In the genomic region with DNA sequence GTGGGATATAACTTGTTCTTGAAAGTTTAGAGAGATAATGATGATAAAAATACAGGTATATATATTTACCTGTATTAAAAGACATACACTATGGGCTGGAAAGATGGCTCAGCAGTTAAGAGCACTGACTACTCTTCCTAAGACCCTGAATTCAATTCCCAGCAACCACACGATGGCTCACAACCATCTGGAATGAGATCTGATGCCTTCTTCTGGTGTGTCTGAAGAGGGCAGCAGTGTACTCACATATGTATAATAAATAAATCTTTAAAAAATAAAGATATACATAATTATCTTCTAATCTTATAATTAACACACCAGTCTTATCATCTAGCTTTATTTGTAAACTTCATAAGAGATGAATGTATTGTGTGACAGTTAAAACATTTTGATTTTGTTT, we compare ENCODE assay signal across 22 mouse cellular contexts. TPM values are rescaled to one million over a fixed set of nuclear protein-coding genes. Genes with fewer than 3 reads are reported as not detected.
DNase-seq lines count a peak whose midpoint lies in the region; ATAC-seq and TF ChIP-seq lines count a peak whose summit lies in the region.
"Had no signal": no experiment of that assay in that cellular context is flagged by ENCODE, and none has a peak within 500 bp of the region (broad histone marks: within the 10 kb centered on the region; RNA-seq: fewer than 3 reads in every experiment).

No protein-coding gene starts in this region.

- H3K27me3 ChIP-seq in forebrain, postnatal 0 days (ENCODE audit: insufficient read depth, low read length) = no peaks in the 10 kb centered on the region
- no peaks in the 10 kb centered on the region for H3K27me3 ChIP-seq in forebrain, embryonic 10.5 days (ENCODE audit: poor library complexity, severe bottlenecking)
- no peaks in the 10 kb centered on the region for H3K27me3 ChIP-seq in intestine, postnatal 0 days (replicated peaks; ENCODE audit: control insufficient read depth, insufficient read depth, low read length)
- no peaks in the 10 kb centered on the region for H3K27me3 ChIP-seq in intestine, embryonic 15.5 days (replicated peaks)
- H3K27me3 ChIP-seq in midbrain, postnatal 0 days (ENCODE audit: insufficient read depth, low read length) = no peaks in the 10 kb centered on the region
- H3K27me3 ChIP-seq in midbrain, embryonic 16.5 days (ENCODE audit: control insufficient read depth, insufficient read depth, low read depth, low read length) = no peaks in the 10 kb centered on the region
- H3K27me3 ChIP-seq: CH12.LX; embryonic facial prominence, embryonic 12.5 days; forebrain, embryonic 12.5 days; heart, embryonic 15.5 days; Patski had no signal

- H3K4me2 ChIP-seq in forebrain, postnatal 0 days (ENCODE audit: low read depth) = no peak overlapping the region
- no peak overlapping the region for H3K4me2 ChIP-seq in intestine, postnatal 0 days (replicated peaks; ENCODE audit: low read depth)
- H3K4me2 ChIP-seq in intestine, embryonic 15.5 days (replicated peaks) = no peak overlapping the region
- H3K4me2 ChIP-seq in midbrain, postnatal 0 days (ENCODE audit: low read depth, low read length, poor library complexity, severe bottlenecking) = no peak overlapping the region
- no peak overlapping the region for H3K4me2 ChIP-seq in midbrain, embryonic 16.5 days (ENCODE audit: low read length)
- H3K4me2 ChIP-seq: embryonic facial prominence, embryonic 12.5 days; forebrain, embryonic 12.5 days; heart, embryonic 11.5 days; heart, embryonic 15.5 days; hindbrain, embryonic 14.5 days had no signal

- no peak overlapping the region for H3K27ac ChIP-seq in forebrain, postnatal 0 days (ENCODE audit: low read depth, low read length)
- H3K27ac ChIP-seq in forebrain, embryonic 10.5 days = no peak overlapping the region
- no peak overlapping the region for H3K27ac ChIP-seq in intestine, postnatal 0 days (ENCODE audit: low read depth, low read length)
- H3K27ac ChIP-seq in intestine, embryonic 15.5 days = no peak overlapping the region
- H3K27ac ChIP-seq in midbrain, postnatal 0 days (ENCODE audit: low read depth, low read length) = no peak overlapping the region
- H3K27ac ChIP-seq in midbrain, embryonic 16.5 days (ENCODE audit: low read length) = no peak overlapping the region
- H3K27ac ChIP-seq: embryonic facial prominence, embryonic 12.5 days; forebrain, embryonic 12.5 days; heart, embryonic 15.5 days; hindbrain, embryonic 14.5 days had no signal

- no peaks in the 10 kb centered on the region for H3K9me3 ChIP-seq in forebrain, postnatal 0 days (ENCODE audit: low read length)
- H3K9me3 ChIP-seq in forebrain, embryonic 10.5 days = no peaks in the 10 kb centered on the region
- no peaks in the 10 kb centered on the region for H3K9me3 ChIP-seq in intestine, postnatal 0 days (ENCODE audit: control insufficient read depth)
- H3K9me3 ChIP-seq in intestine, embryonic 15.5 days = no peaks in the 10 kb centered on the region
- no peaks in the 10 kb centered on the region for H3K9me3 ChIP-seq in midbrain, postnatal 0 days (ENCODE audit: low read length)
- H3K9me3 ChIP-seq in midbrain, embryonic 16.5 days (replicated peaks; ENCODE audit: control insufficient read depth, low read length, poor library complexity, severe bottlenecking) = no peaks in the 10 kb centered on the region
- H3K9me3 ChIP-seq: embryonic facial prominence, embryonic 12.5 days; forebrain, embryonic 12.5 days; heart, embryonic 15.5 days had no signal

- peak; percentile 53 for TF ChIP-seq CTCF in forebrain, postnatal 0 days (IDR thresholded peaks at IDR 0.05; ENCODE audit: low read depth)
- TF ChIP-seq CTCF in intestine, postnatal 0 days (IDR thresholded peaks at IDR 0.05; ENCODE audit: low read depth) = peak; percentile 25; the same call in 1 of the 2 replicates
- TF ChIP-seq CTCF in midbrain, postnatal 0 days (IDR thresholded peaks at IDR 0.05) = peak; percentile 37

- no peak for DNase-seq in forebrain, postnatal 0 days
- DNase-seq in forebrain, embryonic 10.5 days (ENCODE audit: extremely low spot score, low spot score) = no peak
- peak; percentile 22 for DNase-seq in midbrain, postnatal 0 days (ENCODE audit: low spot score)
- DNase-seq in frontal cortex, postnatal 25 days (ENCODE audit: low spot score in 2 of 2) = no peak
- DNase-seq: adrenal gland, postnatal 14 days; cerebellum, adult 2 months; cerebellum, postnatal 10 days; gastrocnemius, postnatal 36 days; heart, adult 18-20 months; heart, postnatal 14 days; kidney, adult 11 months had no signal

- no peak overlapping the region for H3K4me3 ChIP-seq in forebrain, postnatal 0 days (ENCODE audit: low read depth, low read length)
- H3K4me3 ChIP-seq in forebrain, embryonic 10.5 days = no peak overlapping the region
- H3K4me3 ChIP-seq in intestine, postnatal 0 days (ENCODE audit: low read depth, low read length) = no peak overlapping the region
- H3K4me3 ChIP-seq in intestine, embryonic 15.5 days (replicated peaks) = no peak overlapping the region
- no peak overlapping the region for H3K4me3 ChIP-seq in midbrain, postnatal 0 days (ENCODE audit: low read depth, low read length)
- H3K4me3 ChIP-seq in midbrain, embryonic 16.5 days (ENCODE audit: low read depth, low read length) = no peak overlapping the region
- H3K4me3 ChIP-seq: embryonic facial prominence, embryonic 12.5 days; forebrain, embryonic 12.5 days; heart, embryonic 15.5 days had no signal

- WGBS in forebrain, postnatal 0 days = 20% methylated on average over 1 of the region's 1 CpGs
- 53% methylated on average over 1 of the region's 1 CpGs for WGBS in forebrain, embryonic 10.5 days
- 36% methylated on average over 1 of the region's 1 CpGs for WGBS in intestine, postnatal 0 days
- WGBS in intestine, embryonic 15.5 days = 46% methylated on average over 1 of the region's 1 CpGs
- WGBS in midbrain, postnatal 0 days = 24% methylated on average over 1 of the region's 1 CpGs
- 35% methylated on average over 1 of the region's 1 CpGs for WGBS in midbrain, embryonic 16.5 days

- H3K36me3 ChIP-seq in forebrain, postnatal 0 days (ENCODE audit: insufficient read depth) = no peaks in the 10 kb centered on the region
- H3K36me3 ChIP-seq in forebrain, embryonic 10.5 days (replicated peaks) = peaks cover 97% of the 10 kb centered on the region
- H3K36me3 ChIP-seq in intestine, postnatal 0 days (ENCODE audit: control insufficient read depth, insufficient read depth) = peaks cover 4% of the 10 kb centered on the region; the same call in 1 of the 2 replicates
- H3K36me3 ChIP-seq in intestine, embryonic 15.5 days = 0 out of 2 replicates have a peak, but pooled peaks cover 3% of the 10 kb centered on the region
- H3K36me3 ChIP-seq in midbrain, postnatal 0 days (ENCODE audit: insufficient read depth, low read length) = peaks cover 3% of the 10 kb centered on the region; the same call in 1 of the 2 replicates
- H3K36me3 ChIP-seq in midbrain, embryonic 16.5 days (ENCODE audit: control insufficient read depth, insufficient read depth, low read length) = peaks cover 4% of the 10 kb centered on the region

- H3K4me1 ChIP-seq in forebrain, postnatal 0 days (ENCODE audit: insufficient read depth) = no peaks in the 10 kb centered on the region
- H3K4me1 ChIP-seq in forebrain, embryonic 10.5 days = no peaks in the 10 kb centered on the region
- H3K4me1 ChIP-seq in intestine, postnatal 0 days (replicated peaks; ENCODE audit: control insufficient read depth, insufficient read depth, low read length) = no peaks in the 10 kb centered on the region
- H3K4me1 ChIP-seq in intestine, embryonic 15.5 days (replicated peaks) = no peaks in the 10 kb centered on the region
- H3K4me1 ChIP-seq in midbrain, postnatal 0 days (ENCODE audit: insufficient read depth, low read length) = no peaks in the 10 kb centered on the region
- H3K4me1 ChIP-seq in midbrain, embryonic 16.5 days (ENCODE audit: control insufficient read depth, insufficient read depth, low read length) = no peaks in the 10 kb centered on the region
- H3K4me1 ChIP-seq: embryonic facial prominence, embryonic 12.5 days; forebrain, embryonic 12.5 days; heart, embryonic 15.5 days had no signal

- no peak overlapping the region for H3K9ac ChIP-seq in forebrain, postnatal 0 days
- no peak overlapping the region for H3K9ac ChIP-seq in intestine, postnatal 0 days (ENCODE audit: low read depth, low read length)
- no peak overlapping the region for H3K9ac ChIP-seq in intestine, embryonic 15.5 days
- H3K9ac ChIP-seq in midbrain, postnatal 0 days (replicated peaks; ENCODE audit: low read length, poor library complexity, severe bottlenecking) = no peak overlapping the region
- H3K9ac ChIP-seq in midbrain, embryonic 16.5 days (ENCODE audit: low read depth, low read length) = no peak overlapping the region
- H3K9ac ChIP-seq: embryonic facial prominence, embryonic 12.5 days; forebrain, embryonic 12.5 days; heart, embryonic 15.5 days; hindbrain, embryonic 14.5 days had no signal

- no peak for ATAC-seq in forebrain, postnatal 0 days
- ATAC-seq in intestine, postnatal 0 days = no peak
- ATAC-seq in intestine, embryonic 15.5 days = no peak
- no peak for ATAC-seq in midbrain, postnatal 0 days (ENCODE audit: low FRiP score)
- ATAC-seq in midbrain, embryonic 16.5 days = no peak
- ATAC-seq: activated CD4-positive, CD25-positive, alpha-beta regulatory T cell, adult 4 months; Patski had no signal

RNA-seq across cellular contexts. Expression of a gene that starts 18.6 kb away (rescaled TPM):
- 2.0 and 2.8 TPM in 2 replicates for total RNA-seq in forebrain, postnatal 0 days (2014; rRNA removed)
- 4.8 and 5.6 TPM in 2 replicates for polyA plus RNA-seq in forebrain, postnatal 0 days (2015; fragmentation: Nextera tagmentation; extraction: Ambion mirVana)
- polyA plus RNA-seq in forebrain, embryonic 10.5 days (2016; fragmentation: Nextera tagmentation; extraction: Ambion mirVana) = 61.8 and 67.6 TPM in 2 replicates
- 4.0 and 4.2 TPM in 2 replicates for polyA plus RNA-seq in intestine, postnatal 0 days (2015; fragmentation: Nextera tagmentation; extraction: Ambion mirVana)
- 16.9 and 17.4 TPM in 2 replicates for polyA plus RNA-seq in intestine, embryonic 15.5 days (2015; fragmentation: Nextera tagmentation; extraction: Ambion mirVana)
- 1.1 and 3.1 TPM in 2 replicates for total RNA-seq in midbrain, postnatal 0 days (2014; rRNA removed)
- 2.6 and 3.1 TPM in 2 replicates for polyA plus RNA-seq in midbrain, postnatal 0 days (2015; fragmentation: Nextera tagmentation; extraction: Ambion mirVana)
- polyA plus RNA-seq in midbrain, embryonic 16.5 days (2015; fragmentation: Nextera tagmentation; extraction: Ambion mirVana) = 6.3 and 6.6 TPM in 2 replicates

RNA-seq across cellular contexts. Expression of a gene that starts 35.6 kb away (rescaled TPM):
- 19.2 and 33.8 TPM in 2 replicates for total RNA-seq in forebrain, postnatal 0 days (2014; rRNA removed)
- 19.8 and 29.3 TPM in 2 replicates for polyA plus RNA-seq in forebrain, postnatal 0 days (2015; fragmentation: Nextera tagmentation; extraction: Ambion mirVana)
- 75.5 and 89.5 TPM in 2 replicates for polyA plus RNA-seq in forebrain, embryonic 10.5 days (2016; fragmentation: Nextera tagmentation; extraction: Ambion mirVana)
- 7.7 and 10.7 TPM in 2 replicates for polyA plus RNA-seq in intestine, postnatal 0 days (2015; fragmentation: Nextera tagmentation; extraction: Ambion mirVana)
- polyA plus RNA-seq in intestine, embryonic 15.5 days (2015; fragmentation: Nextera tagmentation; extraction: Ambion mirVana) = 20.6 and 21.1 TPM in 2 replicates
- total RNA-seq in midbrain, postnatal 0 days (2014; rRNA removed) = 21.1 and 25.4 TPM in 2 replicates
- polyA plus RNA-seq in midbrain, postnatal 0 days (2015; fragmentation: Nextera tagmentation; extraction: Ambion mirVana) = 35.9 and 44.0 TPM in 2 replicates
- polyA plus RNA-seq in midbrain, embryonic 16.5 days (2015; fragmentation: Nextera tagmentation; extraction: Ambion mirVana) = 32.7 and 41.2 TPM in 2 replicates
